Mouse (Mus musculus): ENCODE measurements around the gene Atad2b. TPM values are rescaled to one million over a fixed set of nuclear protein-coding genes. Genes with fewer than 3 reads are reported as not detected.

Gene Atad2b
- polyA plus RNA-seq, 1 experiment: 2.3 TPM

- H3ac ChIP-seq (ENCODE audit: control insufficient read depth, insufficient read length, low read depth): no peak overlapping the region
- TF ChIP-seq CEBPB (IDR thresholded peaks at IDR 0.05; ENCODE audit: low read depth): no peak
- TF ChIP-seq FOSL1 (IDR thresholded peaks at IDR 0.05; ENCODE audit: insufficient read depth, low read length, poor library complexity, severe bottlenecking): no peak
- TF ChIP-seq USF1 (IDR thresholded peaks at IDR 0.05; ENCODE audit: low read depth): no peak
- TF ChIP-seq MYOD1 (IDR thresholded peaks at IDR 0.05; ENCODE audit: control insufficient read depth, insufficient read length, low read depth): no peak
- TF ChIP-seq MYOG (IDR thresholded peaks at IDR 0.05; ENCODE audit: control insufficient read depth, extremely low read depth, insufficient read length): no peak
- no peak for TF ChIP-seq CTCF (IDR thresholded peaks at IDR 0.05; ENCODE audit: control insufficient read depth, insufficient read depth, insufficient read length)
- TF ChIP-seq MAX (IDR thresholded peaks at IDR 0.05): no peak
- no peaks in the 10 kb centered on the region for H3K79me3 ChIP-seq (ENCODE audit: low read depth)
- no peaks in the 10 kb centered on the region for H3K79me2 ChIP-seq (ENCODE audit: control insufficient read depth, insufficient read depth)
- no peak overlapping the region for H3K4me3 ChIP-seq (ENCODE audit: insufficient read depth, poor library complexity, severe bottlenecking)
- H3K36me3 ChIP-seq (ENCODE audit: control insufficient read depth, insufficient read depth): no peaks in the 10 kb centered on the region
- H3K27me3 ChIP-seq (ENCODE audit: control insufficient read depth, insufficient read depth, insufficient read length): no peaks in the 10 kb centered on the region
Observed at GRCm38 (mm10) chr12:5084714-5085113, 167.6 kb downstream of the Atad2b start.

- Histone ChIP-seq H3ac (ENCODE audit: control insufficient read depth, insufficient read length, low read depth) (no peak overlapping the region), H3K4me3 (ENCODE audit: insufficient read depth, poor library complexity, severe bottlenecking) (no peak overlapping the region), H3K36me3 (ENCODE audit: control insufficient read depth, insufficient read depth) (no peaks in the 10 kb centered on the region), H3K27me3 (ENCODE audit: control insufficient read depth, insufficient read depth, insufficient read length) (no peaks in the 10 kb centered on the region), H3K79me3 (ENCODE audit: low read depth) (no peaks in the 10 kb centered on the region), H3K79me2 (ENCODE audit: control insufficient read depth, insufficient read depth) (no peaks in the 10 kb centered on the region)
- TF ChIP-seq MAX (IDR thresholded peaks at IDR 0.05) (no peak), CTCF (IDR thresholded peaks at IDR 0.05; ENCODE audit: control insufficient read depth, insufficient read depth, insufficient read length) (no peak)
Observed at GRCm38 (mm10) chr12:5087787-5088519, 170.8 kb downstream of the Atad2b start.

GRCm38 (mm10) chr12:5088639-5089038 lies 171.5 kb downstream of the Atad2b start:
- H3K27me3 ChIP-seq (ENCODE audit: control insufficient read depth, insufficient read depth, insufficient read length): no peaks in the 10 kb centered on the region
- H3K79me2 ChIP-seq (ENCODE audit: control insufficient read depth, insufficient read depth): no peaks in the 10 kb centered on the region
- H3K4me3 ChIP-seq (ENCODE audit: insufficient read depth, poor library complexity, severe bottlenecking): no peak overlapping the region
- no peaks in the 10 kb centered on the region for H3K36me3 ChIP-seq (ENCODE audit: control insufficient read depth, insufficient read depth)
- no peaks in the 10 kb centered on the region for H3K79me3 ChIP-seq (ENCODE audit: low read depth)
- no peak overlapping the region for H3ac ChIP-seq (ENCODE audit: control insufficient read depth, insufficient read length, low read depth)
- TF ChIP-seq MAX (IDR thresholded peaks at IDR 0.05) (no peak), MYOD1 (IDR thresholded peaks at IDR 0.05; ENCODE audit: control insufficient read depth, insufficient read length, low read depth) (no peak), CTCF (IDR thresholded peaks at IDR 0.05; ENCODE audit: control insufficient read depth, insufficient read depth, insufficient read length) (no peak), MYOG (IDR thresholded peaks at IDR 0.05; ENCODE audit: control insufficient read depth, extremely low read depth, insufficient read length) (no peak), USF1 (IDR thresholded peaks at IDR 0.05; ENCODE audit: low read depth) (no peak), CEBPB (IDR thresholded peaks at IDR 0.05; ENCODE audit: low read depth) (no peak), FOSL1 (IDR thresholded peaks at IDR 0.05; ENCODE audit: insufficient read depth, low read length, poor library complexity, severe bottlenecking) (no peak)

Other genes starting within 250 kb of the Atad2b start
- 0.05 TPM for gene Fam228a, start 178.9 kb upstream of the Atad2b start, polyA plus RNA-seq (2012; fragmentation: generic; extraction: Trizol)
- gene Pfn4, start 148.3 kb upstream of the Atad2b start, polyA plus RNA-seq (2012; fragmentation: generic; extraction: Trizol): not detected
- gene Fam228b, start 148.1 kb upstream of the Atad2b start, polyA plus RNA-seq (2012; fragmentation: generic; extraction: Trizol): 0.01 TPM
- gene Sf3b6, start 99.8 kb upstream of the Atad2b start, polyA plus RNA-seq (2012; fragmentation: generic; extraction: Trizol): 103 TPM
- gene Fkbp1b, start 75.8 kb upstream of the Atad2b start, polyA plus RNA-seq (2012; fragmentation: generic; extraction: Trizol): 5.5 TPM
- 7.0 TPM for gene Wdcp, start 74.0 kb upstream of the Atad2b start, polyA plus RNA-seq (2012; fragmentation: generic; extraction: Trizol)
- 0.08 TPM for gene Mfsd2b, start 43.0 kb upstream of the Atad2b start, polyA plus RNA-seq (2012; fragmentation: generic; extraction: Trizol)
- gene Ubxn2a, start 9.6 kb upstream of the Atad2b start, polyA plus RNA-seq (2012; fragmentation: generic; extraction: Trizol): 4.1 TPM